Mouse (Mus musculus) heart, embryonic 10.5 days (tissue): Measurements from ENCODE around the gene Rpl27a. TPM values are rescaled to one million over a fixed set of nuclear protein-coding genes. Genes with fewer than 3 reads are reported as not detected.
A peak's percentile ranks its signal among the peaks of the same experiment; 100 is the strongest.

Experiments used
- DNase-seq: peaks from one replicate; pipeline ENCODE4 v3.0.0-alpha.2; 2017; ENCODE audit warnings: low spot score
- H3K27ac ChIP-seq: fragments of 300-500 bp; sonication (generic); 2 replicates; pipeline ENCODE4 v1.5.1; 2016; ENCODE audit warnings: mild to moderate bottlenecking
- H3K27me3 ChIP-seq: fragments of 300-500 bp; sonication (generic); 2 replicates; pipeline ENCODE4 v1.6.1; 2016; ENCODE audit warnings: mild to moderate bottlenecking; ENCODE audit not compliant: poor library complexity, insufficient read depth, severe bottlenecking
- H3K36me3 ChIP-seq: fragments of 300-500 bp; sonication (generic); 2 replicates; pipeline ENCODE4 v1.6.1; 2016; ENCODE audit warnings: mild to moderate bottlenecking, moderate library complexity
- H3K4me1 ChIP-seq: fragments of 300-500 bp; sonication (generic); 2 replicates; pipeline ENCODE4 v1.6.1; 2016; ENCODE audit warnings: mild to moderate bottlenecking
- H3K4me3 ChIP-seq: fragments of 300-500 bp; sonication (generic); 2 replicates; pipeline ENCODE4 v1.5.1; 2016; ENCODE audit warnings: mild to moderate bottlenecking, moderate library complexity
- H3K9me3 ChIP-seq: fragments of 300-500 bp; sonication (generic); 2 replicates; pipeline ENCODE4 v1.6.1; 2016; ENCODE audit warnings: mild to moderate bottlenecking, moderate library complexity
- WGBS: fragments of 180-500 bp; shearing (Covaris S2); methylation state at CpG from one replicate; pipeline ENCODE4 v1.1.7; 2016; 5-methylcytosine and 5-hydroxymethylcytosine counted together
- polyA plus RNA-seq: library from polyadenylated mRNA; unstranded; fragments of >200 nt; fragmentation: Nextera tagmentation; extraction: Ambion mirVana; gene quantifications from 2 replicates; pipeline ENCODE4 v1.2.1, GENCODE M21; 2016

Rpl27a gene
- polyA plus RNA-seq: 91.3 and 105 TPM in 2 replicates

- no peaks in the 10 kb centered on the region for H3K27me3 ChIP-seq
- WGBS: under 1% methylated on average over 71 of the region's 72 CpGs
- H3K4me3 ChIP-seq: peak within 1 kb of the TSS; percentile 95
- H3K9me3 ChIP-seq: no peaks in the 10 kb centered on the region
- peak within 1 kb of the TSS; percentile 99 for H3K27ac ChIP-seq
- peak; percentile 99 for DNase-seq
- peaks cover 21% of the 10 kb centered on the region; the same call in 1 of the 2 replicates for H3K4me1 ChIP-seq
- peaks cover 40% of the 10 kb centered on the region for H3K36me3 ChIP-seq
Measured at GRCm38 (mm10) chr7:109518838-109519696, at the start of gene Rpl27a. TSS of gene Rpl27a (plus strand) at chr7:109519147.

DNA sequence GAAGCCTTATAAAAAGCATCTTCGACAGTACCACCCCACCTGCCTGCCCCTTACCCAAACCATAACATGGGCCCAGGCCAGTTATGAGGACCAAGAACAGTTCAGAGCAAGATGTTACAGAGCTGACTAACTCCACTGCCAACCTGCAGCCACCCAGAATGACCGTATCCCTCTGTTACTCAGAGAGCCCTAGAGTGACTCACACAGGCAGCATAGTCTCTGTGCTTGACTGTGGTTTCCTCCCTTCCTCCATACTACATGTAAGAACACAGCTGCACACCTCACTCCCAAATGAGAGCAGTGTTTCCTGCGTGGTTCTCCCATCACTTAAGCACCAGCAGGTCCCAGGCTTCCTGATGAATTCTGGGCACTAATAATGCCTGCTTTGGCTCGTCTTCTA lies 48.2 kb upstream of the Rpl27a start:
- Histone ChIP-seq H3K4me1 (peaks cover 13% of the 10 kb centered on the region; the same call in 1 of the 2 replicates), H3K9me3 (no peaks in the 10 kb centered on the region), H3K36me3 (no peaks in the 10 kb centered on the region), H3K27me3 (peaks cover 8% of the 10 kb centered on the region; the same call in 1 of the 2 replicates), H3K27ac (no peak overlapping the region), H3K4me3 (no peak overlapping the region)
- 66% methylated on average over 4 of the region's 4 CpGs for WGBS
- DNase-seq: no peak

- Histone ChIP-seq H3K27ac (no peak overlapping the region), H3K36me3 (no peaks in the 10 kb centered on the region), H3K4me3 (no peak overlapping the region), H3K27me3 (peaks cover 8% of the 10 kb centered on the region; the same call in 1 of the 2 replicates), H3K4me1 (0 out of 2 replicates have a peak, but pooled peaks cover 4% of the 10 kb centered on the region), H3K9me3 (no peaks in the 10 kb centered on the region)
- 54% methylated on average over 3 of the region's 3 CpGs for WGBS
- no peak for DNase-seq
Measured at GRCm38 (mm10) chr7:109477926-109478325, 41.0 kb upstream of the Rpl27a start.

GRCm38 (mm10) chr7:109480765-109481197 lies 38.2 kb upstream of the Rpl27a start:
- no peak for DNase-seq
- H3K27ac ChIP-seq: no peak overlapping the region
- H3K4me1 ChIP-seq: 0 out of 2 replicates have a peak, but pooled peaks cover 8% of the 10 kb centered on the region
- no peaks in the 10 kb centered on the region for H3K36me3 ChIP-seq
- no peaks in the 10 kb centered on the region for H3K9me3 ChIP-seq
- 38% methylated on average over 7 of the region's 7 CpGs for WGBS
- H3K4me3 ChIP-seq: no peak overlapping the region
- H3K27me3 ChIP-seq: 0 out of 2 replicates have a peak, but pooled peaks cover 3% of the 10 kb centered on the region

DNA sequence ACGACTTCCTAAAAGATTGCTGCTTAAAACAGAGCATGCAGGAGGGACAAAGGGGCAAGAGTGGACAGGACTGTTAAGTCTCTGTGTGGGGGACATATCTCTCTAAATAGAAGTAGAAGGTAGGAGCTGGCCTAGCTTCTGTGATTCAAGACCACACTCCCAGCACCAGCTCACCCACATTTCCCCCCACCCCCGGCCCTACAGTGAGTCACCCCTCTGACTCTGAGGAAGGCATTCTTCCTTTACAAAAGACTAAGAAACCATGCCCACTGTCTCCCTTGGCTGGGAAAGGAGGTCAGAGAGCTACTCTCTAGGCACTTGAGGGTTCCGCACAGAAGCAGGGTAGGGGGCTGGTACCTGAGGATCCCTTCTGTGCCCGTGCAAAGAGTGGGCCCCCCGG lies 34.7 kb upstream of the Rpl27a start:
- Histone ChIP-seq H3K4me1 (0 out of 2 replicates have a peak, but pooled peaks cover 4% of the 10 kb centered on the region), H3K27ac (no peak overlapping the region), H3K36me3 (no peaks in the 10 kb centered on the region), H3K4me3 (no peak overlapping the region), H3K9me3 (no peaks in the 10 kb centered on the region), H3K27me3 (0 out of 2 replicates have a peak, but pooled peaks cover 3% of the 10 kb centered on the region)
- no peak for DNase-seq
- 67% methylated on average over 5 of the region's 5 CpGs for WGBS

DNA sequence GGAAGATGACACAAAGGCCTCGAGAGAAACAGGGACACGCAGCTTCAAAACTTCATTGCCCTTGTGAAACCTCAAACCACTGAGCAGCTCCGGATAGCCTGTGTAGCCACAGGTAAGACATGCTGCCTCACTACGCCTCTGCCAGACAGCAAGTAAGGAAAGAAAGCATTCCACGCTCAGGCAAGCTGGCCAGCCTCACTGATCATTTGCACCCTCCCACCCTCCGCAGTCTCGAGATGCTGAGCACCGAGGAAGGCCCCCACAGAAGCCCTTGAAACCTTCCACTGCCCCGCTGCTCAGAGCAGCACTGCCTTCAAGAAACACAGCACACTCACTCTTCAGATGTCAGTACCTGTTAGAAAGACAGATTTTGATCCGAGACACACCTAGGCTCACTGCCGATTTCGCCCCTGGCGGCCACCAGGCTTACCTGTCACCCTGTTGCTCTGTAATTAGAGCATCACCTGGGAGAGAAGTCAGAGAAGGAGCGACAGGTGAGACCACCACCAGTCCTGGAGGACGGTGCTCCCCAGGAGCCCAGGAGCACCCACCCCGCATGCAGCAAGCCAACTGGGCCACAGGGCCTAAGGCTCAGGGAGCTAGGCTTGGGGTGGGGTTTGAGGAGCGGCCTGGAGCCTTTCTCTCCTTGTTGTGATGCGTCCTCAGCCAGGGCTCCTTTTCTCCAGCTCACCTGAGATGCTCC lies 26.2 kb upstream of the Rpl27a start:
- Histone ChIP-seq H3K9me3 (no peaks in the 10 kb centered on the region), H3K4me1 (peaks cover 6% of the 10 kb centered on the region), H3K27ac (no peak overlapping the region), H3K36me3 (no peaks in the 10 kb centered on the region), H3K27me3 (peaks cover 43% of the 10 kb centered on the region), H3K4me3 (no peak overlapping the region)
- WGBS: 50% methylated on average over 18 of the region's 18 CpGs
- no peak for DNase-seq

GRCm38 (mm10) chr7:109493319-109494316 lies 25.3 kb upstream of the Rpl27a start:
- H3K27me3 ChIP-seq: peaks cover 43% of the 10 kb centered on the region
- H3K36me3 ChIP-seq: no peaks in the 10 kb centered on the region
- no peak overlapping the region for H3K27ac ChIP-seq
- WGBS: 15% methylated on average over 21 of the region's 21 CpGs
- no peaks in the 10 kb centered on the region for H3K9me3 ChIP-seq
- peak overlapping the region; percentile 36 for H3K4me3 ChIP-seq
- peaks cover 6% of the 10 kb centered on the region for H3K4me1 ChIP-seq
- DNase-seq: no peak

DNA sequence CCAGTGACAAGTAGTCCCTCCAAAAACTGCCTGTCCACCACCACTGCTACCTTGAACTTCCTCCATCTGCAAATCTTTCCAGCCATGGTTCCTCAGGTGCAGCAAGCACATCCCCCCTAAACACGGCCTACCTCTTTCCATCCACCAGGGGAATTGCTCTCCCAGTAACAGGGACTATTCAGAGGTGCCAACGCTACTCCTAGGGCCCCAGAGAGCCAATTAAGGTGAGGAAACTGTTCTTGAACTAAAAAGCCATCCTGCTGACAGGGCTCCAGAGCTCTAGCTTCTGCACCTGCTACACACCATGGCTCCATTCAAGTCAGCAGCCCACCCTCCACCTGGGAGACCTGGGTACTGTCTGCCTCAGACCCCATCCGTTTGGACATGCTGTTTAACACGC lies 21.4 kb upstream of the Rpl27a start:
- H3K27me3 ChIP-seq: peaks cover 31% of the 10 kb centered on the region
- DNase-seq: no peak
- H3K4me3 ChIP-seq: no peak overlapping the region
- H3K9me3 ChIP-seq: no peaks in the 10 kb centered on the region
- no peaks in the 10 kb centered on the region for H3K36me3 ChIP-seq
- WGBS: 60% methylated on average over 4 of the region's 4 CpGs
- H3K27ac ChIP-seq: no peak overlapping the region
- H3K4me1 ChIP-seq: peaks cover 6% of the 10 kb centered on the region

- no peaks in the 10 kb centered on the region for H3K9me3 ChIP-seq
- H3K4me3 ChIP-seq: peak overlapping the region; percentile 18; the same call in 1 of the 2 replicates
- 4% methylated on average over 8 of the region's 8 CpGs for WGBS
- H3K27ac ChIP-seq: no peak overlapping the region
- DNase-seq: no peak
- H3K27me3 ChIP-seq: peaks cover 5% of the 10 kb centered on the region; the same call in 1 of the 2 replicates
- H3K4me1 ChIP-seq: peaks cover 8% of the 10 kb centered on the region
- no peaks in the 10 kb centered on the region for H3K36me3 ChIP-seq
Measured at GRCm38 (mm10) chr7:109507119-109507518, 11.8 kb upstream of the Rpl27a start.

- H3K4me3 ChIP-seq: no peak overlapping the region
- no peaks in the 10 kb centered on the region for H3K9me3 ChIP-seq
- 38% methylated on average over 9 of the region's 9 CpGs for WGBS
- DNase-seq: no peak
- H3K4me1 ChIP-seq: peaks cover 8% of the 10 kb centered on the region
- H3K36me3 ChIP-seq: no peaks in the 10 kb centered on the region
- peaks cover 5% of the 10 kb centered on the region; the same call in 1 of the 2 replicates for H3K27me3 ChIP-seq
- H3K27ac ChIP-seq: no peak overlapping the region
Measured at GRCm38 (mm10) chr7:109507572-109507971, 11.4 kb upstream of the Rpl27a start.

DNA sequence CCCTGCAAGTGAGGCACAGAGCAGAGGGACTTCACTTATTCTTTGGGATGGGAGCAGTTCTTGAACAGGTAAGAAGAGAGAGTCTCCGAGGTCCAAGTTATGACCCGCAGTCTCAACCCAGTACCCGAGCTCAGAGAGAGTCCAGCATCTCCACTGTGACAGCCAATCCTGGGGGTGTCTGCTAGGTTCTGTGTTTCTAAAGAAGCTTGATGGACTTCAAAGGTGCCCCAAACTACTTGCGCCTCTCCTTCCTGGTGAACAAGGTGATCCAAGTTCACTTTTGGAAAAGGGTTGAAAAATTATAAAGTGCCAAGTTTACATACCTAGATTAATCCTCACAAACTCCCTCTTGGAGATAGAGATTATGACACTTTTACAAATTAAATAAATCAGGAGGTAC lies 10.9 kb upstream of the Rpl27a start, which contains the start of gene Trim66:
Gene Trim66, minus strand, starts transcription at position 101 of the 400 bp plus-strand sequence.
- peak within 1 kb of the TSS; percentile 18; the same call in 1 of the 2 replicates for H3K4me3 ChIP-seq
- no peak within 1 kb of the TSS for H3K27ac ChIP-seq
- WGBS: 82% methylated on average over 4 of the region's 4 CpGs
- H3K9me3 ChIP-seq: no peaks in the 10 kb centered on the region
- peaks cover 8% of the 10 kb centered on the region for H3K4me1 ChIP-seq
- H3K27me3 ChIP-seq: peaks cover 5% of the 10 kb centered on the region; the same call in 1 of the 2 replicates
- H3K36me3 ChIP-seq: no peaks in the 10 kb centered on the region
- DNase-seq: no peak

- 60% methylated on average over 2 of the region's 2 CpGs for WGBS
- Histone ChIP-seq H3K27ac (no peak overlapping the region), H3K27me3 (peaks cover 5% of the 10 kb centered on the region; the same call in 1 of the 2 replicates), H3K9me3 (no peaks in the 10 kb centered on the region), H3K36me3 (no peaks in the 10 kb centered on the region), H3K4me1 (peaks cover 8% of the 10 kb centered on the region), H3K4me3 (no peak overlapping the region)
- DNase-seq: no peak
Measured at GRCm38 (mm10) chr7:109510799-109511198, 8.1 kb upstream of the Rpl27a start.
